Mouse (Mus musculus) hindbrain, embryonic 12.5 days (tissue): ENCODE measurements around the gene Lrrc26. TPM values are rescaled to one million over a fixed set of nuclear protein-coding genes. Genes with fewer than 3 reads are reported as not detected.
A peak's percentile ranks its signal among the peaks of the same experiment; 100 is the strongest.
"Not testable (repeated sequence)": the region's sequence is repeated elsewhere in the genome, so short reads cannot be mapped to it uniquely, and the experiment has no call there.

Source experiments
- ATAC-seq: fragments of 200-750 bp; cut with Nextera tagmentation; 2 replicates; pipeline ENCODE4 v1.8.0; 2017; ENCODE audit warnings: moderate TSS enrichment; ENCODE audit not compliant: low FRiP score
- H3K27ac ChIP-seq: fragments of 300-500 bp; sonication (generic); 2 replicates; pipeline ENCODE4 v1.5.1; 2016; ENCODE audit warnings: mild to moderate bottlenecking
- H3K27me3 ChIP-seq: fragments of 300-500 bp; sonication (generic); 2 replicates; pipeline ENCODE4 v1.6.1; 2016; ENCODE audit warnings: mild to moderate bottlenecking
- H3K36me3 ChIP-seq: fragments of 300-500 bp; sonication (generic); 2 replicates; pipeline ENCODE4 v1.6.1; 2016; ENCODE audit warnings: mild to moderate bottlenecking
- H3K4me1 ChIP-seq: fragments of 300-500 bp; sonication (generic); 2 replicates; pipeline ENCODE4 v1.6.1; 2016
- H3K4me2 ChIP-seq: fragments of 300-500 bp; sonication (generic); replicated peaks from 2 replicates; pipeline ENCODE4 v1.6.1; 2016; ENCODE audit warnings: mild to moderate bottlenecking
- H3K4me3 ChIP-seq: fragments of 300-500 bp; sonication (generic); 2 replicates; pipeline ENCODE4 v1.5.1; 2016; ENCODE audit warnings: mild to moderate bottlenecking
- H3K9ac ChIP-seq: fragments of 300-500 bp; sonication (generic); 2 replicates; pipeline ENCODE4 v1.6.1; 2016; ENCODE audit warnings: mild to moderate bottlenecking, moderate library complexity
- H3K9me3 ChIP-seq: fragments of 300-500 bp; sonication (generic); replicated peaks from 2 replicates; pipeline ENCODE4 v1.6.1; 2016; ENCODE audit warnings: mild to moderate bottlenecking
- WGBS: fragments of 180-500 bp; shearing (Covaris S2); methylation state at CpG from one replicate; pipeline ENCODE4 v1.1.7; 2016; 5-methylcytosine and 5-hydroxymethylcytosine counted together
- polyA plus RNA-seq: library from polyadenylated mRNA; unstranded; fragments of >200 nt; fragmentation: Nextera tagmentation; extraction: Ambion mirVana; gene quantifications from 2 replicates; pipeline ENCODE4 v1.2.1, GENCODE M21; 2016

The Lrrc26 gene
- not detected in 2 replicates for polyA plus RNA-seq

DNA sequence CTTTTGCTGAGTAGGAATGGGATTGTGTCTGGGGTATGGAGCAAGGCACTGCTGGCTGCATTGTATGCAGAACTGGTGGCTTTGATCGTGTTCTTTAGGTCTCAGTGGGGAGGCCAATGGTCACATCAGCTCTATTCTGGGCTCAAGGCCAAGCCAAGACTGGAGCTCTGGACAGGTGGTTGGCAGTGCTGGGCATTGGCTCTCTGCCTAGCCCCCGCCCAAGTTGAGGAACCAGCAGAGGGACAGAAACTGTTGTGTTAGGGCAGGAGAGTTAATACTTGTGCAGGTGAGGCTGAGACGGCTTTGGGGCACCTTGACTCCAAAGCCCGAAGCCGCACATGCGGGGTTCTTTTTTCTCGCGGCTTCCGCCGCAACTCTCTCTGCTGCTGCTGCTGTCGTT is at the start of gene Lrrc26:
Lrrc26 (plus strand) TSS at position 265 of the 400 bp plus-strand sequence.
- H3K9me3 ChIP-seq, result no peaks in the 10 kb centered on the region
- WGBS, result 9% methylated on average over 11 of the region's 11 CpGs
- peaks cover 18% of the 10 kb centered on the region for H3K36me3 ChIP-seq
- no peak within 1 kb of the TSS for H3K27ac ChIP-seq
- H3K9ac ChIP-seq, result peak within 1 kb of the TSS; percentile 8; the same call in 1 of the 2 replicates
- ATAC-seq, result no peak
- H3K4me1 ChIP-seq, result peaks cover 16% of the 10 kb centered on the region
- peak within 1 kb of the TSS; percentile 17 for H3K4me3 ChIP-seq
- peak within 1 kb of the TSS; percentile 40 for H3K4me2 ChIP-seq
- H3K27me3 ChIP-seq, result peaks cover 78% of the 10 kb centered on the region

DNA sequence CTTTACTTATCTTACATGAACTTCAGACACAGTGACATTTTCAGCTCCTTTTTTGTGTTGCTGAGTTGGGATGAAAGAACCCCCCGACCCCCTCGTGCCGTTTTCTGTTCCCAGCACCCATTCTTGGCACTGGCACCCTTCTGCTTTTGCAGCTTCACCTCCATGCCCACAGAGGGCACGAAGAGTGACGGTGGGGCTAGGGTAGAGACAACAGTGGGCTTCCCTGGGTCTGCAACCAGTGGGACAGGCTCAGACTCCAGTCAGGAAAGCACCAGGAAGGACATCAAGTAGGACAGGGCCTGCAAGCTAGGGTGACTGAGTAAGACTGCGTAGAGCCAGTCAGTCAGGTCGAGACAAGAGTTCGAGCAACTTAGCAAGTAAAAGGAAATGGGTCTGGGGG is 49.4 kb upstream of the Lrrc26 start:
- H3K27ac ChIP-seq, result peak overlapping the region; percentile 76; the same call in 1 of the 2 replicates
- peak overlapping the region; percentile 55; the same call in 1 of the 2 replicates for H3K4me3 ChIP-seq
- H3K9me3 ChIP-seq, result no peaks in the 10 kb centered on the region
- H3K4me2 ChIP-seq, result peak overlapping the region; percentile 92
- peaks cover 6% of the 10 kb centered on the region; the same call in 1 of the 2 replicates for H3K36me3 ChIP-seq
- H3K27me3 ChIP-seq, result peaks cover 24% of the 10 kb centered on the region
- H3K4me1 ChIP-seq, result peaks cover 26% of the 10 kb centered on the region
- 55% methylated on average over 8 of the region's 8 CpGs for WGBS
- no peak; the same call in 1 of the 2 replicates for ATAC-seq
- 0 out of 2 replicates have a peak overlapping the region, but pooled peaks have one; percentile 32 for H3K9ac ChIP-seq

GRCm38 (mm10) chr2:25240723-25241437 is 48.8 kb upstream of the Lrrc26 start:
- H3K36me3 ChIP-seq, result peaks cover 11% of the 10 kb centered on the region
- peak overlapping the region; percentile 76 for H3K27ac ChIP-seq
- no peaks in the 10 kb centered on the region for H3K9me3 ChIP-seq
- peak overlapping the region; percentile 55 for H3K4me3 ChIP-seq
- peak; percentile 77 for ATAC-seq
- H3K27me3 ChIP-seq, result peaks cover 24% of the 10 kb centered on the region
- peak overlapping the region; percentile 73 for H3K9ac ChIP-seq
- under 1% methylated on average over 29 of the region's 29 CpGs for WGBS
- peak overlapping the region; percentile 92 for H3K4me2 ChIP-seq
- peaks cover 26% of the 10 kb centered on the region for H3K4me1 ChIP-seq

DNA sequence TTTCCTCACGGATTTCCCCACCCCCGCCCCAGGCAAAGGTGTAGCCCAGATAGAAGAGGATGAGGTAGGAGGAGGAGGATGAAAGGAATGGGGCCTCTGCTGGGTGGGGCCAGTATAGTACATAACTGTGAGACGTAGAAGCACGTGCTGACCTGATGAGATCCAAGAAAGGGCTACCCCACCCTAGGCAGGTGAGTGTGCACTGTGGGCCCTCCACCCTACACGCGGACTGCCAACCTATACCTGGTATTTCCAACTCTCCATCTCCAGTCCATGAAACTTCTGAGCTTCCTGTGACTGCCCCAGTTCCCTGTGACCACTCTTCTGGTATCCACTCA is 48.3 kb upstream of the Lrrc26 start:
- Histone ChIP-seq H3K4me1 (peaks cover 26% of the 10 kb centered on the region), H3K4me2 (peak overlapping the region; percentile 92), H3K9ac (peak overlapping the region; percentile 73; the same call in 1 of the 2 replicates), H3K27me3 (peaks cover 20% of the 10 kb centered on the region), H3K9me3 (no peaks in the 10 kb centered on the region), H3K27ac (peak overlapping the region; percentile 76; the same call in 1 of the 2 replicates), H3K36me3 (peaks cover 17% of the 10 kb centered on the region), H3K4me3 (peak overlapping the region; percentile 55)
- WGBS, result 14% methylated on average over 6 of the region's 6 CpGs
- ATAC-seq, result peak; percentile 5; the same call in 1 of the 2 replicates

GRCm38 (mm10) chr2:25242101-25242506 is 47.6 kb upstream of the Lrrc26 start, which contains the start of the genes Rnf208 and Cysrt1:
Gene Rnf208 (plus strand): TSS chr2:25242255.
Gene Cysrt1 (minus strand): TSS chr2:25242452.
- H3K27ac ChIP-seq, result peak within 1 kb of the TSS; percentile 76

GRCm38 (mm10) chr2:25243342-25243741 is 46.4 kb upstream of the Lrrc26 start:
- WGBS, result 79% methylated on average over 8 of the region's 8 CpGs
- Histone ChIP-seq H3K9me3 (no peaks in the 10 kb centered on the region), H3K4me2 (peak overlapping the region; percentile 92), H3K36me3 (peaks cover 36% of the 10 kb centered on the region), H3K4me3 (peak overlapping the region; percentile 55), H3K27ac (no peak overlapping the region), H3K4me1 (peaks cover 26% of the 10 kb centered on the region), H3K9ac (peak overlapping the region; percentile 73; the same call in 1 of the 2 replicates), H3K27me3 (peaks cover 20% of the 10 kb centered on the region)
- no peak for ATAC-seq

More at GRCm38 (mm10) chr2:25242101-25242506, 47.6 kb upstream of the Lrrc26 start, which contains the start of the genes Rnf208 and Cysrt1:
- Histone ChIP-seq H3K4me1 (peaks cover 26% of the 10 kb centered on the region), H3K9ac (peak within 1 kb of the TSS; percentile 73), H3K27me3 (peaks cover 20% of the 10 kb centered on the region), H3K4me3 (peak within 1 kb of the TSS; percentile 55), H3K9me3 (no peaks in the 10 kb centered on the region), H3K4me2 (peak within 1 kb of the TSS; percentile 92), H3K36me3 (peaks cover 24% of the 10 kb centered on the region)
- ATAC-seq, result peak; percentile 42
- 0% methylated on average over 7 of the region's 59 CpGs for WGBS

GRCm38 (mm10) chr2:25244144-25244543 is 45.6 kb upstream of the Lrrc26 start:
- peaks cover 17% of the 10 kb centered on the region for H3K27me3 ChIP-seq
- ATAC-seq, result no peak
- no peak overlapping the region for H3K4me2 ChIP-seq
- no peak overlapping the region for H3K9ac ChIP-seq
- no peak overlapping the region for H3K4me3 ChIP-seq
- no peaks in the 10 kb centered on the region for H3K9me3 ChIP-seq
- WGBS, result 82% methylated on average over 4 of the region's 4 CpGs
- H3K4me1 ChIP-seq, result peaks cover 26% of the 10 kb centered on the region
- H3K36me3 ChIP-seq, result peaks cover 43% of the 10 kb centered on the region
- no peak overlapping the region for H3K27ac ChIP-seq

DNA sequence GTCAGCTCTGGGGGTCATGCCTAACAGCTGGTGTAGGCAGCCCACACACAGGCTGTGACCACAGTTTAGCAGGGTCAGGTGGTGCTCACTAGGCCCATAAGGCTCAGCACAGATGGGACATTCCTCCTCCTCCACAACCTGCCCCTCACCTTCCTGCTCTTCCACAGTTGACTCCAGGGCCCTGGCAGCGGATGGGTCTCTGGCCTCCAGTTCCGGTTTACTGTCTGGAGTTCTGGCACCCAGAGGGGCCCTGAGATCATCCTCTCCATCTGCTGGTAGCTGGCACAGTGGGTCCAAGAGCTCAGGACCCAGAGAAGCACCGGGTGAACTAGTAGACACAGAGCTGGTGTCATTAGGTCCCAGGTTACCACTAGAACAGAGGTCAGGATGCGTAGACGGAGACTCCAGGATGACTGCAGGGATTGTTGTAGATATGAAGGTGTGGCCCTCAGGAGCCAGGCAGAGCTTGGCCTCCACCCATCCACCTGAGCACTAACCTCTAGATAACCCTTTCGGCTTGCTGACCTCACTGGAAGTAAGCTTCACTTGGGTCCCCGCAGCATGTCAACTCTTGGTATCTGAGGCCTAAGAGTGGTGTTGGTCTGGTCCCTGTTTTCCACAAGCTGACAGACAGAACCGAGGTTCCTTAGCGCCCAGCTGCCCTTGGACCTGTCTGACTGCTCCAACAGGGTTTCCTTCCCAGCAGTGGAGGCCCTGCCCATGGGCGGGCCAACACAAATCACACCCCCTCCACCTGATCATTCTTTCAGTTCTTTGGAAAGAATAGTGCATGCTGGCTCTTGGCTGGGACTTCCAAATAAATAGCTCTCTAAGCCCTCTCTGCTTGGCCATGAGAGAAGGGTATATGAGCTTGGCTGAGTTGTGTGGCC is 43.3 kb upstream of the Lrrc26 start, which contains the start of gene AL732309.1:
AL732309.1 (minus strand) TSS at position 681 of the 890 bp plus-strand sequence.
- no peak for ATAC-seq
- peaks cover 13% of the 10 kb centered on the region for H3K27me3 ChIP-seq
- H3K4me1 ChIP-seq, result peaks cover 18% of the 10 kb centered on the region
- no peaks in the 10 kb centered on the region for H3K9me3 ChIP-seq
- no peak within 1 kb of the TSS for H3K4me2 ChIP-seq
- no peak within 1 kb of the TSS for H3K4me3 ChIP-seq
- H3K9ac ChIP-seq, result no peak within 1 kb of the TSS
- peaks cover 66% of the 10 kb centered on the region for H3K36me3 ChIP-seq
- H3K27ac ChIP-seq, result no peak within 1 kb of the TSS
- WGBS, result 87% methylated on average over 10 of the region's 10 CpGs

DNA sequence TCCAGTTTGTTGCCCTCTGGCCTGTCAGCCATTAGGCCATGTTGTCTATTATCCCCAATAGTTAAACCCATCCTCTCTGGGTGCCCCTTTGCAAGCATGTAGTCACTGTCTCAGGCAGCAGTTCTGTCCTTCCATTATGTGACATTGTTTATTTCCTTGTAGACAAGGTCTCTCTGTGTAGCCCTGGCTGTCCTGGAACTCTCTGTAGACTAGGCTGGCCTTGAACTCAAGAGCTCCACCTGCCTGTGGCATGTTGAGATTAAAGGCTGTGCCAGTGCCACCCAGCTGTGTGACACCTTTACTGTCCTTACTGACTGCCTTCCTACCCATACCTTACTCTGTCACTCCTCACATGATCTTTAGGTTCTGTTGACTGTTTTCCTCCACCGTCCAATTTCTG is 37.4 kb upstream of the Lrrc26 start:
- H3K9me3 ChIP-seq, result no peaks in the 10 kb centered on the region
- no peak for ATAC-seq
- H3K27me3 ChIP-seq, result no peaks in the 10 kb centered on the region
- H3K27ac ChIP-seq, result no peak overlapping the region
- H3K4me2 ChIP-seq, result no peak overlapping the region
- 87% methylated on average over 1 of the region's 1 CpGs for WGBS
- H3K4me3 ChIP-seq, result no peak overlapping the region
- no peak overlapping the region for H3K9ac ChIP-seq
- H3K4me1 ChIP-seq, result peaks cover 16% of the 10 kb centered on the region
- peaks cover 51% of the 10 kb centered on the region for H3K36me3 ChIP-seq

GRCm38 (mm10) chr2:25255284-25255779 is 34.4 kb upstream of the Lrrc26 start, which contains the start of gene Tmem203:
Gene Tmem203 (plus strand): TSS chr2:25255439.
- peaks cover 16% of the 10 kb centered on the region for H3K4me1 ChIP-seq
- no peaks in the 10 kb centered on the region for H3K27me3 ChIP-seq
- ATAC-seq, result peak; percentile 88
- H3K27ac ChIP-seq, result peak within 1 kb of the TSS; percentile 58
- peak within 1 kb of the TSS; percentile 77 for H3K4me2 ChIP-seq
- H3K4me3 ChIP-seq, result peak within 1 kb of the TSS; percentile 95
- no peaks in the 10 kb centered on the region for H3K9me3 ChIP-seq
- WGBS, result under 1% methylated on average over 39 of the region's 39 CpGs
- peaks cover 22% of the 10 kb centered on the region for H3K36me3 ChIP-seq
- H3K9ac ChIP-seq, result peak within 1 kb of the TSS; percentile 79

GRCm38 (mm10) chr2:25256443-25257109 is 33.1 kb upstream of the Lrrc26 start:
- 64% methylated on average over 12 of the region's 12 CpGs for WGBS
- peaks cover 10% of the 10 kb centered on the region for H3K36me3 ChIP-seq
- H3K4me2 ChIP-seq, result peak overlapping the region; percentile 77
- H3K27me3 ChIP-seq, ATAC-seq, H3K9me3 ChIP-seq, H3K27ac ChIP-seq: not testable (repeated sequence)
- H3K4me3 ChIP-seq, result peak overlapping the region; percentile 95
- H3K4me1 ChIP-seq, result peaks cover 16% of the 10 kb centered on the region
- peak overlapping the region; percentile 79 for H3K9ac ChIP-seq
